ENCODE assay signal across 8 mouse cellular contexts in genomic region chr10:99269301-99269701, GRCm38 (mm10). TPM values are rescaled to one million over a fixed set of nuclear protein-coding genes. Genes with fewer than 3 reads are reported as not detected.
DNase-seq lines count a peak whose midpoint lies in the region; ATAC-seq and TF ChIP-seq lines count a peak whose summit lies in the region.

No protein-coding gene starts in this region.

- peaks cover 10% of the 10 kb centered on the region for H3K36me3 ChIP-seq in liver, adult 2 months (ENCODE audit: control insufficient read depth, insufficient read depth, low read length)
- no peaks in the 10 kb centered on the region for H3K36me3 ChIP-seq in embryonic facial prominence, embryonic 15.5 days
- H3K36me3 ChIP-seq in intestine, embryonic 16.5 days (ENCODE audit: control insufficient read depth, insufficient read depth, low read length): no peaks in the 10 kb centered on the region
- no peaks in the 10 kb centered on the region; the same call in 1 of the 2 replicates for H3K36me3 ChIP-seq in midbrain, postnatal 0 days (ENCODE audit: insufficient read depth, low read length)

- TF ChIP-seq POLR2A in liver, adult 2 months (IDR thresholded peaks at IDR 0.05; ENCODE audit: extremely low read depth, insufficient read depth, low read length): no peak

- TF ChIP-seq CTCF in liver, adult 2 months (IDR thresholded peaks at IDR 0.05; ENCODE audit: low read depth, low read length): no peak
- TF ChIP-seq CTCF in midbrain, postnatal 0 days (IDR thresholded peaks at IDR 0.05): no peak

- H3K9ac ChIP-seq in liver, adult 2 months (ENCODE audit: low read depth, low read length): peak overlapping the region; percentile 26; the same call in 1 of the 2 replicates
- no peak overlapping the region for H3K9ac ChIP-seq in embryonic facial prominence, embryonic 15.5 days
- H3K9ac ChIP-seq in intestine, embryonic 16.5 days (ENCODE audit: low read depth, low read length): no peak overlapping the region
- H3K9ac ChIP-seq in midbrain, postnatal 0 days (replicated peaks; ENCODE audit: low read length, poor library complexity, severe bottlenecking): no peak overlapping the region

- H3K4me3 ChIP-seq in liver, adult 2 months (ENCODE audit: insufficient read depth, low read depth, low read length): no peak overlapping the region
- H3K4me3 ChIP-seq in embryonic facial prominence, embryonic 15.5 days (replicated peaks): no peak overlapping the region
- H3K4me3 ChIP-seq in intestine, embryonic 16.5 days (ENCODE audit: low read length): no peak overlapping the region
- H3K4me3 ChIP-seq in midbrain, postnatal 0 days (ENCODE audit: low read depth, low read length): no peak overlapping the region

- peaks cover 18% of the 10 kb centered on the region for H3K4me1 ChIP-seq in liver, adult 2 months (ENCODE audit: control insufficient read depth, insufficient read depth, low read length)
- peaks cover 33% of the 10 kb centered on the region for H3K4me1 ChIP-seq in embryonic facial prominence, embryonic 15.5 days
- peaks cover 30% of the 10 kb centered on the region for H3K4me1 ChIP-seq in intestine, embryonic 16.5 days (ENCODE audit: control insufficient read depth, insufficient read depth, low read length)
- peaks cover 10% of the 10 kb centered on the region; the same call in 1 of the 2 replicates for H3K4me1 ChIP-seq in midbrain, postnatal 0 days (ENCODE audit: insufficient read depth, low read length)

- no peak for DNase-seq in liver, adult 2 months (ENCODE audit: extremely low read depth, low read depth, low spot score)
- DNase-seq in liver: no peak
- DNase-seq in midbrain, postnatal 0 days (ENCODE audit: low spot score): peak; percentile 22
- DNase-seq in spleen, postnatal 14 days (ENCODE audit: low spot score in 2 of 2): no peak

- peaks cover 4% of the 10 kb centered on the region; the same call in 1 of the 2 replicates for H3K79me2 ChIP-seq in liver, adult 2 months (ENCODE audit: control insufficient read depth, insufficient read depth, low read length)

- peak; percentile 34; the same call in 1 of the 2 replicates for ATAC-seq in embryonic facial prominence, embryonic 15.5 days (ENCODE audit: insufficient number of reproducible peaks, low FRiP score, low TSS enrichment, low read depth)
- no peak for ATAC-seq in intestine, embryonic 16.5 days
- ATAC-seq in midbrain, postnatal 0 days (ENCODE audit: low FRiP score): no peak
- no peak for ATAC-seq in erythroid progenitor cell, adult 5-6 weeks (replicated peaks; ENCODE audit: low FRiP score, poor library complexity, severe bottlenecking)
- ATAC-seq in monocyte, adult 5-6 weeks (replicated peaks; ENCODE audit: insufficient number of reproducible peaks, low FRiP score, low TSS enrichment, poor library complexity, severe bottlenecking): no peak

- no peak overlapping the region for H3K4me2 ChIP-seq in embryonic facial prominence, embryonic 15.5 days (replicated peaks)
- H3K4me2 ChIP-seq in intestine, embryonic 16.5 days (ENCODE audit: low read depth, low read length): no peak overlapping the region
- H3K4me2 ChIP-seq in midbrain, postnatal 0 days (ENCODE audit: low read depth, low read length, poor library complexity, severe bottlenecking): no peak overlapping the region

- H3K9me3 ChIP-seq in embryonic facial prominence, embryonic 15.5 days (replicated peaks): no peaks in the 10 kb centered on the region
- no peaks in the 10 kb centered on the region for H3K9me3 ChIP-seq in intestine, embryonic 16.5 days (ENCODE audit: control insufficient read depth, low read length)
- H3K9me3 ChIP-seq in midbrain, postnatal 0 days (ENCODE audit: low read length): no peaks in the 10 kb centered on the region

- peak overlapping the region; percentile 72 for H3K27ac ChIP-seq in liver, adult 2 months (replicated peaks; ENCODE audit: insufficient read depth, low read depth, low read length)
- peak overlapping the region; percentile 73 for H3K27ac ChIP-seq in embryonic facial prominence, embryonic 15.5 days (replicated peaks)
- H3K27ac ChIP-seq in intestine, embryonic 16.5 days (ENCODE audit: low read length): peak overlapping the region; percentile 72
- H3K27ac ChIP-seq in midbrain, postnatal 0 days (ENCODE audit: low read depth, low read length): 0 out of 2 replicates have a peak overlapping the region, but pooled peaks have one; percentile 18

- no peaks in the 10 kb centered on the region for H3K27me3 ChIP-seq in liver, adult 2 months (ENCODE audit: control insufficient read depth, insufficient read depth, low read length)
- H3K27me3 ChIP-seq in embryonic facial prominence, embryonic 15.5 days: no peaks in the 10 kb centered on the region
- no peaks in the 10 kb centered on the region for H3K27me3 ChIP-seq in intestine, embryonic 16.5 days (replicated peaks; ENCODE audit: control insufficient read depth, insufficient read depth, low read length)
- H3K27me3 ChIP-seq in midbrain, postnatal 0 days (ENCODE audit: insufficient read depth, low read length): no peaks in the 10 kb centered on the region

- 51% methylated on average over 4 of the region's 4 CpGs for WGBS in liver, adult 2 months
- 16% methylated on average over 4 of the region's 4 CpGs for WGBS in embryonic facial prominence, embryonic 15.5 days
- 53% methylated on average over 4 of the region's 4 CpGs for WGBS in intestine, embryonic 16.5 days
- 14% methylated on average over 4 of the region's 4 CpGs for WGBS in midbrain, postnatal 0 days

RNA-seq across cellular contexts. Expression of gene Dusp6, which starts 6.3 kb away (rescaled TPM):
- total RNA-seq in liver, adult 2 months (2014; rRNA removed): 29.3 and 29.9 TPM in 2 replicates
- polyA plus RNA-seq in liver, adult 2 months (2012; rRNA removed): 45.5 and 48.4 TPM in 2 replicates
- polyA plus RNA-seq in embryonic facial prominence, embryonic 15.5 days (2015; fragmentation: Nextera tagmentation; extraction: Ambion mirVana): 65.2 and 68.1 TPM in 2 replicates
- polyA plus RNA-seq in intestine, embryonic 16.5 days (2015; fragmentation: Nextera tagmentation; extraction: Ambion mirVana): 37.2 and 37.5 TPM in 2 replicates
- total RNA-seq in midbrain, postnatal 0 days (2014; rRNA removed): 47.7 and 52.1 TPM in 2 replicates
- polyA plus RNA-seq in midbrain, postnatal 0 days (2015; fragmentation: Nextera tagmentation; extraction: Ambion mirVana): 23.5 and 25.4 TPM in 2 replicates
- 8.4 and 27.0 TPM in 2 replicates for total RNA-seq in erythroid progenitor cell, adult 5-6 weeks (2015; ENCODE audit: low replicate concordance)
- 5.5 and 6.5 TPM in 2 replicates for total RNA-seq in erythroid progenitor cell, adult 5-6 weeks (2017; ENCODE audit: low replicate concordance)
- 114 to 201 TPM (median 184 TPM) in 3 replicates for total RNA-seq in monocyte, adult 5-6 weeks (2017)

Comparison
In these comparisons a context has a peak if more than half of its experiments do, and no peak if none do; other contexts are left out.
1. H3K27ac ChIP-seq: peak in every context shown above with its lines; median percentile 73 in embryonic facial prominence, embryonic 15.5 days; 72 in liver, adult 2 months; 72 in intestine, embryonic 16.5 days; 18 in midbrain, postnatal 0 days.